Mouse (Mus musculus): ENCODE measurements around the gene Dnajb1. TPM values are rescaled to one million over a fixed set of nuclear protein-coding genes. Genes with fewer than 3 reads are reported as not detected.
A peak's percentile ranks its signal among the peaks of the same experiment; 100 is the strongest.
"Not testable (repeated sequence)": the region's sequence is repeated elsewhere in the genome, so short reads cannot be mapped to it uniquely, and the experiment has no call there.

Gene Dnajb1
- polyA plus RNA-seq (2016; fragmentation: Nextera tagmentation; extraction: Ambion mirVana), result 60.2 and 63.0 TPM in 2 replicates

DNA sequence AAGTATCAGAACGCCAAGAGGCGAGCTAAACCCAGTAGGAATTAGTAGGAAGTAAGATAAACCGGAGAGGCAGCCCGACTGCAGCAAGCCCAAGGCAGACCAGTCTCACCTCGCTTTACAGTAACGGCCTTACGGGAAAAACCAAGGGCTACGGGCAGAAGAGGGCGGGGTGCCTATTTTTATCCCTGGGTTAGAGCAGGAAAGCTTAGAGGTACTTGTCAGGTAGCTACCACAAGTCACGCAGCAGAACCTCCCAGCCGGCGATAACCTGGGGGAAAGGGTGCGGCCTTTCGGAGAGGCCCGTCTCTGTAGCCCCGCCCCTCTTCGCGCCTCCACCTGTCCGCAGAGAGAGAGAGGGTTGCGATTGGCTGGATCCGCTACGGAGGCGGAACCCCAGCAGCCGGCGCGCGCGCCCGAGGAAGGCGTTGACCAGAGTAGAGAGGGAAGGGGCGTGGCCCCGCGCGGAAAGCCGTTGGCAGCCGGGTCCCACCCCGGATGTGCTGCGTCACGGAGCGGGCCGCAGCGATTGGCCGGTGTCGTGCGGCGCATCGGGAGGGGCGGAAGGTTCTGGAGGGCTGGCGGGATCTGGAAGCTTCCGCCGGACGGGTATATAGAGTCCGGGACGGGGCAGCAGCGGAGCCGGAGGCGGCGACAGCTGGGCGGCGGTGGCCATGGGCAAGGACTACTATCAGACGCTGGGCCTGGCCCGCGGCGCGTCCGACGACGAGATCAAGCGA, at the start of gene Dnajb1, which contains the start of gene Tecr:
Gene Dnajb1 (plus strand): TSS at position 533 of the 737 bp plus-strand sequence.
Gene Tecr (minus strand): TSS at position 311 of the 737 bp plus-strand sequence.
- under 1% methylated on average over 69 of the region's 69 CpGs for WGBS
- Histone ChIP-seq H3K4me3 (peak within 1 kb of the TSS; percentile 82), H3K9me3 (no peaks in the 10 kb centered on the region), H3K27ac (peak within 1 kb of the TSS; percentile 94), H3K9ac (peak within 1 kb of the TSS; percentile 84), H3K36me3 (peaks cover 32% of the 10 kb centered on the region), H3K27me3 (replicated peaks) (no peaks in the 10 kb centered on the region), H3K4me1 (peaks cover 18% of the 10 kb centered on the region), H3K4me2 (replicated peaks) (peak within 1 kb of the TSS; percentile 68)
- ATAC-seq (ENCODE audit: low FRiP score, low read depth), result peak; percentile 98

DNA sequence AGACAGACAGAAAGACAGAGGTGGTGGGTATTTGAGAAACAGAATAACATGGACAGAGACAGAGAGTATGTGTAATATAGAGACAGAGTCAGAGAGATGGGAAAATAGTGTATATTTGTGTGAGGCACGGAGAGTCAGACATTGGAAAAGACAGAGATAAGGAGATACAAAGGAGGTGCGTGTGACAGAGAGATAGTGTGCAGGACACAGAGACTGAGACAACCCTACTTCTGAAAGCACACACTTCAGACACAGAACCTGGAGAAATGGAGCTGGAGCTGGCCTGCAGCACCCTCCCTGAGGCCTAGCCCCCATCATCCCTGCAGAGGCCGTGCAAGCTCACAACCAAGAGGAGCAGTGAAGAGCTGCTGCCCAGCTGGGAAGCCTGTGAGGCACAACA, 45.3 kb upstream of the Dnajb1 start:
- H3K27me3 ChIP-seq (replicated peaks), result no peaks in the 10 kb centered on the region
- no peaks in the 10 kb centered on the region for H3K9me3 ChIP-seq
- WGBS, result 82% methylated on average over 3 of the region's 3 CpGs
- no peak overlapping the region for H3K4me3 ChIP-seq
- H3K4me1 ChIP-seq, result peaks cover 6% of the 10 kb centered on the region
- H3K27ac ChIP-seq, result no peak overlapping the region
- no peak for ATAC-seq (ENCODE audit: low FRiP score, low read depth)
- no peak overlapping the region for H3K4me2 ChIP-seq (replicated peaks)
- no peak overlapping the region for H3K9ac ChIP-seq
- no peaks in the 10 kb centered on the region for H3K36me3 ChIP-seq

- Histone ChIP-seq H3K27me3 (replicated peaks) (no peaks in the 10 kb centered on the region), H3K27ac (no peak overlapping the region), H3K9ac (no peak overlapping the region), H3K9me3 (no peaks in the 10 kb centered on the region), H3K4me2 (replicated peaks) (no peak overlapping the region), H3K4me1 (peaks cover 12% of the 10 kb centered on the region), H3K4me3 (no peak overlapping the region), H3K36me3 (no peaks in the 10 kb centered on the region)
- WGBS, result 75% methylated on average over 4 of the region's 4 CpGs
- no peak for ATAC-seq (ENCODE audit: low FRiP score, low read depth)
Observed at GRCm38 (mm10) chr8:83563246-83563645, 44.7 kb upstream of the Dnajb1 start.

DNA sequence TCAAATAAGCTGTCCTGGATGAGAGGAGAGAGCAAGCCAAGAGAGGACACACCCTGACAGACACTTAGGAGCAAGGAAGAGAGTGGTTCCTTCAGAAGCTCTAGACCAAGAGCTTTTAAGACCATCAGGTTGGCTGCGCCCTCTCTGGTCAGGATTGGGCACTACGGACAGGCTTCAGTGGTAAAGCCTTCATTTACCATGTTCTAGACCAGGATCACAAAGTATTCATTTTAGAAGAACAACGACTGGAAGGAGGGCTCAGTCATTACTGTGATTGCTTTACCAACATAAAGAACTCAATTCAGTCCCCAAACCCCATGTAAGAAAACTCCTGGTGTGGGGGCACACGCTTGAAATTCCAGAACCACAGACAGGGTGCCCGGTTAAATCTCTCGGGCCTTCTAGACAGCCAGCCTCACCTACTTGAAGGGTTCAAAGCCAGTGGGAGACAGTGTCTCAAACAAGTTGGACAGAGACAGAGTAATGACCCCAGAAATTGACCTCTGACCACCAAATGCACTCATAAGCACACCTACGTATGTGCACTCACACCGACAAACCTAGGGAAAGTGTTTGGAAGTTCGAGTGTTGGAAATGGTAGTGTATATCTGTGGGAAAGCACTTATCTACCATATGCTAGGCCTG, 42.1 kb upstream of the Dnajb1 start:
- Histone ChIP-seq H3K4me1 (peaks cover 16% of the 10 kb centered on the region), H3K27ac (no peak overlapping the region), H3K4me3 (no peak overlapping the region), H3K36me3 (peaks cover 15% of the 10 kb centered on the region), H3K27me3 (replicated peaks) (no peaks in the 10 kb centered on the region), H3K9me3 (no peaks in the 10 kb centered on the region), H3K4me2 (replicated peaks) (no peak overlapping the region), H3K9ac (no peak overlapping the region)
- WGBS, result 78% methylated on average over 9 of the region's 9 CpGs
- ATAC-seq (ENCODE audit: low FRiP score, low read depth), result 0 out of 2 replicates have a peak, but pooled peaks have one; percentile 1

DNA sequence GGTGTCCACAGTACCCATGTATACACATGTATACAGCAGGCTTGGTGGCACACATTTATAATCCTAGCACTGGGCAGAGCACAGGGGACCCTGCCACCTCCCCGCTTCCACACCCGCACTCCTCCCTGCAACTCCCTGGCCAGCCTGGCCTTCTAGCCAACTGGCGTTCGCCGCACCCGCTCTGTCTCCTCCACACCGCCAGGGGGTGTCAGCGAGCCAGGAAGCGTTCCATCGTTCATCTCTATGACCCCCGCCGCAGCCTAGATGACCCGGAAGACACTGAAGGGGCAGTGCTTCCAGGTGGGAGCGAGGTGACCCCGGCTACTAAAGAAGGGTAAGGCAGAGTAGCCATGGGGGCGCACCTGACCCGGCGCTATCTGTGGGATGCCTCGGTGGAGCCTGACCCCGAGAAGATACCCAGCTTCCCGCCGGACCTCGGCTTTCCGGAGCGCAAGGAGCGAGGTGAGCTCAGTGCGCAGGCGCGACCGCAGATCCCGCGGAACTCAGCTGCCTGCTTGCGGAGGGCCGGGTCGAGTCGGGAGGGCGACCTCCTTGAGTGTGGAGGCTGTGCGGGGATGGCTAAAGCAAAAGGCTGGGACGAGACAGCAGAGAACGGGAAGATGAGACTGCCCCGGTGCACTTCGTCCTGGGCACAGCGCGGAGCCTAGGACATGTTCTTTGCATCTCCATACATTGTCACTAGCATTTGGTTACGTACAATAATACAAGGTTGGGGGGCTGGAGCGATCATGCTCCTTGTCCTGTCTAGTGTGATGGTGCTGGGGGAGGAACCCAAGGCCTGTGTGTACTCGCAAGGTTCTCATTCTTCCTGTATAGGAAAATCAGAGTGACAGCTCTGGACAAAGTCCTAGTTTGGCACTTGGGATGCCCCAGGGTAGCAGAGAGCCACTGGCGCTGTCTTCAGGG, 41.3 kb upstream of the Dnajb1 start, which contains the start of gene Ndufb7:
Gene Ndufb7 (plus strand): TSS at position 203 of the 927 bp plus-strand sequence.
- Histone ChIP-seq H3K36me3 (peaks cover 24% of the 10 kb centered on the region), H3K27me3 (replicated peaks) (no peaks in the 10 kb centered on the region), H3K4me3 (peak within 1 kb of the TSS; percentile 67), H3K27ac (peak within 1 kb of the TSS; percentile 42; the same call in 1 of the 2 replicates), H3K4me1 (peaks cover 16% of the 10 kb centered on the region), H3K4me2 (replicated peaks) (peak within 1 kb of the TSS; percentile 87), H3K9ac (peak within 1 kb of the TSS; percentile 77), H3K9me3 (no peaks in the 10 kb centered on the region)
- 1% methylated on average over 48 of the region's 48 CpGs for WGBS
- ATAC-seq (ENCODE audit: low FRiP score, low read depth), result peak; percentile 89

GRCm38 (mm10) chr8:83567668-83568067, 40.3 kb upstream of the Dnajb1 start:
- WGBS, result 66% methylated on average over 3 of the region's 3 CpGs

GRCm38 (mm10) chr8:83568128-83568527, 39.9 kb upstream of the Dnajb1 start:
- H3K4me2 ChIP-seq (replicated peaks), result peak overlapping the region; percentile 87
- H3K4me1 ChIP-seq, result peaks cover 16% of the 10 kb centered on the region
- H3K4me3 ChIP-seq, result no peak overlapping the region
- peaks cover 37% of the 10 kb centered on the region for H3K36me3 ChIP-seq
- H3K27me3 ChIP-seq (replicated peaks), result no peaks in the 10 kb centered on the region
- H3K9ac ChIP-seq, result peak overlapping the region; percentile 77; the same call in 1 of the 2 replicates
- no peaks in the 10 kb centered on the region for H3K9me3 ChIP-seq
- H3K27ac ChIP-seq, result no peak overlapping the region
- no peak for ATAC-seq (ENCODE audit: low FRiP score, low read depth)
- WGBS, result 72% methylated on average over 5 of the region's 5 CpGs

More at GRCm38 (mm10) chr8:83567668-83568067, 40.3 kb upstream of the Dnajb1 start:
- H3K4me2 ChIP-seq (replicated peaks), result peak overlapping the region; percentile 87
- peak overlapping the region; percentile 77 for H3K9ac ChIP-seq
- peaks cover 16% of the 10 kb centered on the region for H3K4me1 ChIP-seq
- H3K4me3 ChIP-seq, result peak overlapping the region; percentile 67; the same call in 1 of the 2 replicates
- H3K9me3 ChIP-seq, result no peaks in the 10 kb centered on the region
- no peaks in the 10 kb centered on the region for H3K27me3 ChIP-seq (replicated peaks)
- ATAC-seq (ENCODE audit: low FRiP score, low read depth), result no peak
- H3K27ac ChIP-seq, result no peak overlapping the region
- H3K36me3 ChIP-seq, result peaks cover 33% of the 10 kb centered on the region

GRCm38 (mm10) chr8:83568755-83569154, 39.2 kb upstream of the Dnajb1 start:
- no peak for ATAC-seq (ENCODE audit: low FRiP score, low read depth)
- Histone ChIP-seq H3K27me3 (replicated peaks) (no peaks in the 10 kb centered on the region), H3K4me3 (no peak overlapping the region), H3K27ac (no peak overlapping the region), H3K4me2 (replicated peaks) (no peak overlapping the region), H3K9me3 (no peaks in the 10 kb centered on the region), H3K9ac (no peak overlapping the region), H3K4me1 (peaks cover 16% of the 10 kb centered on the region), H3K36me3 (peaks cover 44% of the 10 kb centered on the region)
- WGBS, result 78% methylated on average over 5 of the region's 5 CpGs

GRCm38 (mm10) chr8:83569165-83569564, 38.8 kb upstream of the Dnajb1 start:
- H3K27me3 ChIP-seq (replicated peaks), result no peaks in the 10 kb centered on the region
- ATAC-seq (ENCODE audit: low FRiP score, low read depth), result no peak
- H3K4me2 ChIP-seq (replicated peaks), result no peak overlapping the region
- no peak overlapping the region for H3K9ac ChIP-seq
- peaks cover 47% of the 10 kb centered on the region for H3K36me3 ChIP-seq
- H3K4me1 ChIP-seq, result peaks cover 16% of the 10 kb centered on the region
- no peak overlapping the region for H3K27ac ChIP-seq
- no peak overlapping the region for H3K4me3 ChIP-seq
- H3K9me3 ChIP-seq, result no peaks in the 10 kb centered on the region
- 81% methylated on average over 4 of the region's 4 CpGs for WGBS

- peaks cover 21% of the 10 kb centered on the region for H3K4me1 ChIP-seq
- no peak overlapping the region for H3K4me2 ChIP-seq (replicated peaks)
- H3K4me3 ChIP-seq, result no peak overlapping the region
- H3K27me3 ChIP-seq (replicated peaks), result no peaks in the 10 kb centered on the region
- H3K9ac ChIP-seq, result no peak overlapping the region
- no peaks in the 10 kb centered on the region for H3K9me3 ChIP-seq
- 87% methylated on average over 14 of the region's 15 CpGs for WGBS
- peaks cover 52% of the 10 kb centered on the region for H3K36me3 ChIP-seq
- no peak overlapping the region for H3K27ac ChIP-seq
- no peak for ATAC-seq (ENCODE audit: low FRiP score, low read depth)
Observed at GRCm38 (mm10) chr8:83570272-83571000, 37.6 kb upstream of the Dnajb1 start.

DNA sequence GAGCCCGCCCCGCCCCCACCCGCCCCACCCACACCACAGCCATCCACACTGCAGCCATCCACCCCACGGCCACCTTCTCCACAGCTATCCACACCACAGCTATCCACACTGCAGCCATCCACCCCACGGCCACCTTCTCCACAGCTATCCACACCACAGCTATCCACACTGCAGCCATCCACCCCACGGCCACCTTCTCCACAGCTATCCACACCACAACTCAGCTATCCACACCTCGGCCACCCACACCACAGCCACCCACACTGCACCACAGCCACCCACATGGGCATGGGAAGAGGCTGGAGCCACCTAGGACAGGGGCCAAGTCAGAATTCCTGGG, 37.0 kb upstream of the Dnajb1 start:
- H3K27me3 ChIP-seq (replicated peaks); H3K27ac ChIP-seq; ATAC-seq (ENCODE audit: low FRiP score, low read depth); H3K9ac ChIP-seq; H3K4me3 ChIP-seq; H3K4me2 ChIP-seq (replicated peaks); H3K9me3 ChIP-seq: not testable (repeated sequence)
- H3K36me3 ChIP-seq, result peaks cover 52% of the 10 kb centered on the region
- H3K4me1 ChIP-seq, result peaks cover 26% of the 10 kb centered on the region
- 95% methylated on average over 7 of the region's 7 CpGs for WGBS
